Mouse (Mus musculus) frontal cortex, postnatal 36 days (tissue): ENCODE data around the gene Gpr35.
"Not testable (repeated sequence)": the region's sequence is repeated elsewhere in the genome, so short reads cannot be mapped to it uniquely, and the experiment has no call there.

ENCODE experiments used
- DNase-seq, 2 experiments: peaks; one replicate each; pipeline ENCODE4 v3.0.0; 2022; ENCODE audit warnings: low spot score in 2 of 2

Gpr35 gene

DNA sequence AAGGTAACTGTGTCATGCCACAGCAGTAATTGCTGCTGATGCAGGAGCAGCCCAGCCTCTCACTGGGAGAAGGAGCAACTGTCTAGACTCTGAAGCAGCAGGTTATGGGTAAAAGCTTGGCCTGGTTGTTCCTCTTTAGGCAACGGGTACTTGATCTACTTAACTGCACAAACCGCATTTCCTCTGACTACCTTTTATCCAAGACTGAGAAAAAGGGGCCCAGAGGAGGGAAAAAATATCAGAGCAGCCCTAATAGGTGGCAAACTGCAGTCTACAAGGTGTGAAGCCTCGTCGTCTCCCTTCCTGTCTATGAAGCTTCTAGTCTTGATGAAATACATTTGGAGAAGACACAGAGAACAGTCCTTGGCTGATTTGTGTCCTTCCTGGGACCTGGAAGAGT lies 17.1 kb upstream of the Gpr35 start:
- no peak for DNase-seq

DNA sequence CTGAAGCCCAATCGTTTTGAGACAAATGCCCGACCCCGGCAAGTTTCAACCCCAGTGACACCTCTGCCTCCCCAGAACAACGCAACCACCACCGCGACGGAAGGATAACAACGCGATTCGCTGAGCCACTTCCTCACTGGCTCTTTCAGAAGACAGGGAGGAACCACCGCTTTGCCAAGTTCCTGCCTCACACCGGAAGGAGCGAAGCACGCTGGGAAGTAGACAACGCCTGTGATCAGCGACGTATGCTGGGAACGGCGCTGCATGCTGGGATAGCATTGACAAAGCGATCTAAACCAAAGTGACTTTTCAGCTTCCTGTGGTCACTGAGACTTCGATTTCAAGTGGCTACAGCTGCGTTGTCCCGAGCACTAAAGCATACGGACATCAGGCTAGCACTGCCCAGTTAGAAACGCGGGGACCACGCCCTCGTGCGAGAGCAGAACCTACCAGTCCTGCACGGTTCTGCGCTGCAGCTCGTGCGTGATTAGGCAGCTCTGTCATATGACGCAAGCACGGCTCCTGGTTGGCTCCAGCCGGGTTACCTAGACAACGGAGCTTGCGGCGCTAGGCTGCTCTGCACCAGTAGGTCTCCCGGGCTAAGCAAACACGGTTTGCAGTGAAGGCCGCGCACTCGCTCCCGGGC lies 16.4 kb upstream of the Gpr35 start, which contains the start of gene Capn10:
Gene Capn10, plus strand, starts transcription at position 195 of the 646 bp plus-strand sequence.
- DNase-seq: peak; percentile 97 to 98

DNA sequence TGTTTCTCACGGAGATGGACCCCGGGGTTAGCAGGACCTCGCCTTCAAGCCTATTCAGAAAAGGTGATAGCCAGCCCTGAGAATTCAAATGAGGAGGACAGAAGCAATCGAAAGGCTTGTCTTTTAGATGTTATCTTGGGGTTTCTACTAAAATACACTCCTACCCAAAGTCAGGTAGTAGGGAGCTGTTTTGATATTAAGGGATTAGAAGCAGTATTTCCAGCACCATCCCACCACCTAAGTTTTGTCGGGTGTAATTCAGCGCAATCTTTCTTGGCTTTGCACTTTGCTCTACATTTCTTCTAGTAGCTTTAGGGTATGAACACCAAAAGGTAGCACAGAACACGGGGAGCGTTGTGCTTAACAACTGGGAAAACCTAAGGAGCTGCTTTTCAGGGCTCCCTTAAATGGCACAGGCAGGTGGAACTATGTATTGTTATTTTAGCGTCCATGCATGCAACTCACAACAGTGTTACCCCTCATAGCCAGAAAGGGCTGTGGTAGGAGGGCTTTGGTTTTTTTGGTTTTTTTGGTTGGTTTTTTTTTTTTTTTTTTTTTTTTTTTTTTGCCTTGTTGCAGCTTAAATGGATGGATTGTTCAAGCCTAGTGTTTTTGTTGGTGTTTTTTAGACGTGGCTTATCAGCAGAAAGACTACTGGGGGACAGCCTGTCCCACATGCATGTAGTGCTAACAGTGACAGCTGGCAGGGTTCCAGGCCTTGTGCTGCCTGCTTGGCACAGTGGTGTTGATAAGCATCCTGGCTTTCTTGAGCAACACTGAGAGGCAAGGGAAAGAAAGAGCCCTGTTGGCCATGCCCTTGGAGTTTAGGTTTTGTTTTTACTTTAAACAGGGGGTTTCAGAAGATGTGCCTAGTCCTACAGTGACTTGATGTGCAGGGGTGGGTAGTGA lies 15.4 kb upstream of the Gpr35 start:
- no peak for DNase-seq

DNA sequence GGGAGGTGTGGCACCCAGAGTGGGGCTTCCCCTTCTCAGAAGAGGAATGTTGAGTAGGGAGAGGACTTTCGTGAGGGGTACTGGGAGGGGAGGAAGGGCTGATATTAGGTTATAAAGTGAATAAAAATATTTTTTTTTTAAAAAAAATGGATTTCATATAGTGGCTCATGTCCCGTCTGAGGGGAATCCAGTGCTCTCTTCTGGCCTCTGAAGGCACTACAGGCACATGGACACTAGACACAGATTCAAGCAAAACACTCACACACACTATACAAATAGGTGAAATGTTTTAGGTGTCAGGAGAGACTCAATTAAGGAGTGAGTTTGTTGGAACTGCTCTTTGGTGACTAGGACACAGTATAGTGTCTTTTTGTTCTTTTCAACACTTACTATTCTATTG lies 14.7 kb upstream of the Gpr35 start:
- DNase-seq: no peak

DNA sequence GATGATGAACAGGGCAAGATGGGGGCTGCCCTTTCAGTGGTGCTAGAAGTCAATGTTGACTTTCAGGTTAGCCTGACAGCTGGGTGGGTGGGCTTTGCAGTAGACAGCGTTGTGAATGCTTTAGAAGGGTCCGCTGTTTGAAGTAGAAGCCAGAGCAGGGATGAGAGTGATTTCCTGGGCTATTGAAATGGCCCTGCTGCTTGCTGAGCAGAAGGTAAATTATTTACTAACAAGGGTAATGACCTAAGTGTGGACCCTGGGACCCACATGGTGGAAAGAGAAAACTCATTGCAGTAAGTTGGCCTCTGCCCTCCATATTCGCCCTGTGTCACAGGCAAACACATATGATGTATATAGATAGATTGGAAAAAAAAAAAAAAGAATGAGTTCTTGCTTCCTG lies 14.2 kb upstream of the Gpr35 start:
- DNase-seq: no peak

DNA sequence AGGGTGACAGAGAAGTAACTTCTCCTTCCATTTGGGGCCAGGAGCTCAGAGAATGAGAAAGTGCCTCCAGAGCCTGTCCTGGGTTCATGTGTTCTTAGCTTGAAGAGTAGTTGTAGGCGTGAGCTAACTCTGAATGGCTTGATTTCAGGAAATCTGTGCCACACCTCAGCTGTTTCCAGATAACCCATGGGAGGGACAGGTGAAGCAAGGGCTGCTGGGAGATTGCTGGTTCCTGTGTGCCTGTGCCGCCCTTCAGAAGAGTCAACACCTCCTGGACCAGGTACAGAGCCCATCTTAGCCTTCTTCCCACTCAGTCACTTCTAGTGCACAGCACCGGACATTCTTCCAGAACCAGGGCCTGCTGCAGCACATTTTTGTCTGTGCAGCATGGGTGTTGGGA lies 12.9 kb upstream of the Gpr35 start:
- DNase-seq: no peak

DNA sequence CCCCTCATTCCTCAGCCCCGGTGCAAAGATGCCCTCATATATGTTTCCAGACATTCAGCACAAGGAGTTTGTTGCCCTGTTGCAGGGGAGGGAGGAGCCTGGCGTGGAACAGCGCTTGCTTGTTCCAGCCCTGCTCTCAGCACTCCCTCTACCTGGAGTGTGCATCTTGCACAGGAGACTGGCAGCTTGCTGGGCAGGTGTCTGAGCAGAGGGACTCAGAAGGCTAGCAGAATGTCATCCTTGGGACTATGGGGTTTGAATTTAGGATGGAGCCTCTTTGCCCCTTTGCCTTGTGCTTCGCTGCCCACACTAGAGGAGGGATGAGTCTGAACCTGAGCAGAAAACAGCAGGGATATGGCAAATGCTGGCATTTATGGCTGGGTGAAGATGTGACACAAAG lies 10.9 kb upstream of the Gpr35 start:
- DNase-seq: no peak

DNA sequence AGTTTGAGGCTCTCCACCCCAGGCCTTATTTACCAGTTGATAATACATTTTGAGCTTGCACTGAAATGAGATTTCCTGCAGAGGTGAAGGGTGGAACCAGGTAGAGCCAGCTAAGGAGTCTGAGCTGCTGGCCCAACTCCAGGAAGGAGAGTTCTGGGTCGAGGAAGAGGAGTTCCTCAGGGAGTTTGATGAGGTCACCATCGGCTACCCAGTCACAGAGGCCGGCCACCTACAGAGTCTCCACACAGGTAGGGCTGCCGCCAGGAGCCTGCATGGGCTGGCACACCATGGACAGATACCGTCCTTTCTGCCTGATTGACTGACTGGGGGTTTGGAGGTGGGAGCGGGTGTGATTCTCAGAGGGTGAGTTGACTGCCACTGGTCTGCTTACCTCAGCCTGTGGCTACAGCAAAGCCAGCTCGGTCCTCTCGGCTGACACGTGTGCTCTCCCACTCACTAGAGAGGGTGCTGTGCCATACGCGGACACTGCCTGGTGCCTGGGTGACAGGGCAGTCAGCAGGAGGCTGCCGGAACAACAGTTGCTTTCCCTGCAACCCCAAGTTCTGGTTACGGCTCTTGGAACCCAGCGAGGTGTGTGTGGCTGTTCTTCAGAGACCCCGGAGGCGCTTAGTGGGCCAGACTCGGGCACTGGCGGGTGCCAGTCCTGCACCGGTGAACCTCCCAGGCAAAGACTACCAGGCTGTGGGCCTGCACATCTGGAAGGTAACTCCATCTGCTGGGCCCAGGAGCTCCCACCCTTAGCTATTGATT lies 7.3 kb upstream of the Gpr35 start:
- no peak for DNase-seq

DNA sequence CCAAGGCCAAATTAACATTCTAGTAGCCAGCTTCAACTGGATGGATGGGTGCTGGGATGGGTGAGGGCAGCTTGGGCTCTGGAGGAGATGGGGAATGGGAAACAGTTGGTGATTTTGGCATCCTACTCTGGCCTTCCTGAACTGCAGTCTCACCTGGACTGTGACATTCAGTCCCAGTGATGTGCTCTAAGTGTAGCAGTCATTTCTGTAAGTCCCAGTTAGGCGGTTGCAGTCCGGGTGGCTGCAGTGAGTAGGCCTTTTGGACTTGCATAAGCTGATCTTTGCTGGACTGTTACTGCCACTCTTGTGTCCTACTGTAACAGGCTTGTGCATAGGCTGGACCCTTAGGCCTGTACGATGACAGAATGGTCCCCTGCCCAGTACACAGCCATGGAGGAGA lies 2.7 kb upstream of the Gpr35 start:
- DNase-seq: no peak

DNA sequence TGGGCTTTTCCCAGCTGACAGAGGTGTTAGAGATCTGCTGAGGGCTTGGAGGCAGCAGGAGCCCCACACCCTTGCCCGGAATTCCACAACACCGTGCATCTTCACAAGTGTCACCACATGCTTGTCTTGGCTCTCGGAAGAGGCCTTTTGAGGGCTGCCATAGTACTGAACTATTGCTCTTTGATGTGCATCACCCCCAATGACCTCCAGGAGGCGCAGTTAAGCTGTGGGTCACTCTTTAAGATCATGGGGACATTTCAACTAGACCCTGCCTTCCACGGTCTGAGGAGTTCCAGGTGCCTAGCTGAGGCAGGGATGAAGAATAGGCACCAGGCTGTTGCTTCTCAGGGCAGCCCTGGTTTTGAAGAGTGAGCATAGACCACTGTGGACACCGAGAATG lies 1.2 kb upstream of the Gpr35 start:
- no peak for DNase-seq

DNA sequence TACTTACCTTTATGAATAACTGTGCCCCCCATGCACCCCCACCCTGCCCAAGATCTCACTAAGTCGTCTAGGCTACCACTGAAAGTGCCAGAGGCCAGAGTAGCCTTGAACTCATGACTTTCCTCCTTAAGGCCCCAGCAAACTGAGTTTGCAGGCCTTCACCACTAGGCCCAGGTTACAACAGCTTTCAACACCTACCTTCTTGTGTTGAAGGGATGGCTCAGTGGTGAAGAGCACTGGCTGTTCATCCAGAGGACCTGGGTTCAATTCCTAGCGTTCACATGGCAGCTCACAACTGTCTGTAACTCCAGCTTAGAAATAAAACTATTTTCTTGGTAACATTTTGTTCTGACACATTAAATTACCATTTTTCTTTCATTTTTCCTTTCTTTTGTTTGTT lies 3.0 kb downstream of the Gpr35 start:
- no peak for DNase-seq

DNA sequence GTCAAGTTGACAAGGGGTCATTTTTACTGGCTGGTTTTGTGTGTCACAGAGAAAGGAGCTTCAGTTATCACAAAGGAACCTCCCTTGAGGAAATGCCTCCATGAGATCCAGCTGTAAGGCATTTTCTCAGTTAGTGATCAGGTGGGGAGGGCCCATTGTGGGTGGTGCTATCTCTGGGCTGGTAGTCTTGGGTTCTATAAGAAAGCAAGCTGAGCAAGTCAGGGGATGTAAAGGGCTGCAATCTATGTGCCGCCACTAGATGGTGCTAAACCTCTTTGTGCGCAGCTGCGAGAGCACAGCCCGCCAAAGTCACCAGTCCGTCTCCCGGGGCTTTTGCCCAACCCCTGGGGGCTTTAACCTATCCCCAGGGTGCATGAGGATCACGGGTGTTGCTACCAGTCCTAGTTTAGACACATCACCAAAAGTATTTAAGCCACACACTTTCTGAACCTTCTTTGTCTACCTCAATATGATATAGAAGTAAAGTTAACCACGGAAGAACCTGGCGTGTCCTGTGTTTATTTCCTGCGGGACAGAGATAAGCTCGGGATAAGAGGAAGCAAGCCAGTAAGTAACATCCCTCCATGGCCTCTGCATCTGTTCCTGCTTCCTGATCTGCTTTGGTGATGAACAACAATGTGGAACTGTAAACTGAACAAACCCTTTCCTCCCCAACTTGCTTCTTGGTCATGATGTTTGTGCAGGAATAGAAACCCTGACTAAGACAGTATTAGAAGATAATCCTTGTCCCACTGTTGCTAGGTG lies 6.1 kb downstream of the Gpr35 start:
- DNase-seq: peak; percentile 72 to 86

DNA sequence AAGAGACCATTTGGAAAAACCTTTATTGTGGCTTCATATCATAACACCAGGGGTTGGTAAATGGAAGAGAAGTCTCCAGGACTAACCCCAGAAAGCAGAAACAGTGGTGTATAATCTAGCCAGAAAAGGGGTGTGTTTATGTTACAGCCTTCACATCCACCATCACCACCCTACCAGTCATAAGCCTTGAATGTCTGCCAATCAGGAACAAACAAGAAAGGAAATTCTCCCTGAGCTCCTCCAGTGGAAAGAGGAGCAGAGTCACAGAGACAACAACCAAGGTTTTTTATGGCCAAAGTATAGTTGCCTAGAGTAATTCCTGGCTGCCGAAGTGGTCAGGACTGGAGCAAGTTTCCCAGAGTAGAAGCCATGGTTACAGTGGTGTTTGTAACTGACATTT lies 8.3 kb downstream of the Gpr35 start:
- DNase-seq: no peak

DNA sequence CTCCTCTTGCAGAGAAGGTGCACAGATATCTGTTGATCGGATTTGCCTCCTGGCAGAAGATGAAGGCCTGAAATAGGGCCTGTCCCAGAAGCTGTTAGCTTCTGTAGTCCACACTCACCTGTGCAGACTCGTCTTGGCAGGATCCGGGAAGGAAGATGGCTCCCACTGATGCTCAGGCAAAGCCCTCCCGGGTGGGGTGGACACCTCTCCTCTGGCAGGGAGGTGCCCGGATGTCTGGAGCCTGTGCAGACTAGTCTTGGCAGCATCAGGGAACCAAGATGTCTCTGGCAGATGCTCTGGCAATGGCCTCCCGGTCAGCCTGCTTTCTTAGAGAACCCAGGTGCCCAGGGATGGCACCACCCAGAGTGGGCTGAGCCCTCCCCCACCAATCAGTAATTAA lies 20.1 kb downstream of the Gpr35 start:
- DNase-seq: not testable (repeated sequence)

DNA sequence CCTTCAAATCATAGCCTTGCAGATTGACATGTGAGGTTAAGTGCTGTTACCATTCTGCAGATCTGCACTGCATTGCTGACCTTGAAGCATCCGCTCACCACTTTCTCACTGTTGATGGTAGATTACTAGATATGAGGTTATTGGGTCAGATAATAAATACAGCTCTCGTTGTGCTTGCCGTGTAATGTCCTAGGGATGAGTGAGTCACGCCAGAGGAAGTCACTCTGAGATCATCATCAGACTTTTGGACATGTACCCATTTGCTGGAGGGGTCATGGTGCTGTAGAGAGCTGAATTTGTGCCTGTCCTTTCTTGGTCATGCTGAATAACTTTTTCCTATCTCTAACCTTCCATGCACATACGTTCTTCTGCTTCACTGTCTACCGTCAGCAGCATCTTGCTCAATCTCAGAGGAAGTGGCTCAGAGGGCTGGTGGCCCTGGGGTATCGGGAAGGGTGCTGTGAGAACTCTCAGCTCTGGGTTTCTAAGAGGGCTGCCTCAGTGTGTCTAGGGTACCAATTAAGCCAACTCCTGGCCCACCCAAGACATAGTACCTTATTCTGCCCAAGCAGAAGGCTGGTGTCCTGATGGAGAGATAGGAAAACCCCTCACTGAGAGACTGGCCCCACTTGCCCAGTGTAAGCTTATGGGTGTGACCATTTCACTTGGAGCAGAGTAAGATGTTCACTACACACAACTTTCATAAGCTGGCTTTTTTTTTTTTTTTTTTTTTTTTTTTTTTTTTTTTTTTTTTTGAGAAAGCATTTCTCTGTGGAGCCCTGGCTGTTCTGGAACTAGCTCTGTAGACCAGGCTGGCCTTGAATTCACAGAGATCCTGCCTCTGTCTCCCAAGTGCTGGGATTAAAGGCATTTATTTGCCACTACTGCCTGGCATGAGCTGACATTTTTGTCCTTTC lies 21.5 kb downstream of the Gpr35 start:
- no peak for DNase-seq

DNA sequence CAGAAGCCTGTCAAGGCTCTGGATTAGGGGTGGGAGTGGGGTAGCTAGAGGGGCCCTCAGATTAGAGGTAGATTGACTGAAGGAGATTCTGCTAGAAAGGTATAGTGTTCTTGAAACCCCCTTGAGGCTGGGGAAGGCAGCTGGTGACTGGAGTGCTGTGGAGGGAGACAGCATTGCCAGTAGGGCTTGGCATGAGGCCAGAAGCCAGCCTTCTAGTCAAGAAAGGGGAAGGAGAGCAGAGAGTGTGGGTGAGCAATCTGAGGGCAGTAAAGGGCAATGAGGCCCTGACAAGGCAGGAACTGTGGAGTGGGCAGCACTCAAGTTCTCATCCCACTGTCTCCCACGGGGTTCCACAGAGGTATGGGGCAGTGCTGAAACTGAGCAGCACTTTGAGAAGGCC lies 22.2 kb downstream of the Gpr35 start:
- peak in 1 of 2 experiments; percentile 7 for DNase-seq

DNA sequence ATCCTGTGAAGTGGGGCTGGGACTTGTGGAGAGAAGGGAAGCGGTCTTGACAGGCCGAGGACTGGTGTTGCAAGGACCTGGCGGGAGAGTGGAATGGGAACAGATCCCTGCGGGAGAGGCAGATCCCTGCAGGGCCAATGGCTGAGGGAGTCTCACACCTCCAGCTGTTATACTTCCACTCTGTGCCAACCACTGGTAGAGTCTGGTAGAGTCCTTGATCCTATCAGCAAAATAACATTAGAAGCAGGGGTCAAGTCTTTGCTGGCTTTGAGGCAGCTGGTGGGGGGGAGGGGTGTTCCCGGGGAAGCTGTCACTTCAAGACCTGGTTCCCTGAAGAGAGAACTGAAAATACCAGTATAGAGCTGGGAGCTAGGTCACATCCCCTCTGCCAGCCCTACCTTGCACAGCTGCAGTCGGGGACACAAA lies 25.5 kb downstream of the Gpr35 start:
- no peak for DNase-seq

DNA sequence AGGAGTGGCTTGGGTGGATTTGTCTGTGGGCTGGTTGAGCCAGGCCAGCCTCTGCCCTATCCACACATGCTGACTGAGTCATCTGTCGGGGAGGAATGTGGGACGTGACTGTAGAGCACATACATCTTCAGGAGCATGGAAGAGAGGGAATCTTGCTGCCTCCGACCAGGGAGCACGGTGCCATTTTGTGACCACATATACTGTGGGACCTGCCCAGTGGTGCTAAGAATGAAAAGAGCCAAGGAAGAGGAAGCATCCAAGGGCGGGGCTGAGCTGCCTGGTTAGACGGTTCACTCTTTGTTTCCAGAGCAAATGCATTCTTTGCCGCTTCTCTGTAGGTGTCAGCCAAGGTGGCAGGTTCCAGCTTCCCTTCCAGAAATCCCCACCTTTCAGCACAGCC lies 28.0 kb downstream of the Gpr35 start:
- DNase-seq: no peak

DNA sequence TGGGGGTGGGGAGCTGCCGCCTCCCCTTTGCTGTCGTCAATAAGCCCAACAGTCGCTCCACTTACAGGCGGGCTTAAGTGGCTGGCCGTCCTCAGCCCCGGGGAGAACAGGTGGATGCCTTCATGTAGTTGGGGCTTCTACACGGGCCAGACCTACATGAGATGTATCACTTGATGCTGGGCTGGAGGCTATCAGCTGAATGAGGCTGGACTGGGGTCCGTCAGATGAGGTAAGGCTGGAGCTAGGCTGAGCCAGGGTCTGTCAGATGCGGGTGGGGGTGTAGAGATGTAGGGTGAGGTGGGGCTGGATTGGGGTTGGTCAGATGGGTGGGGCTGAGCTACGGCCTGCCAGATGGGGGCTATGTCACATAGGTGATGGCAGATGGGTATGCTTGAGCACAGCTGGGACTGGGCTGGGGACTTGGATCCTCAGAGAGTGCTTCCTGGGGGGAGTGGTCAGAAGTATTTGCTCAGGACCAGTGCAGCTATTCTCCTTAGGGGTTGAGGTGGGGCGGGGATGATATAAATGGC lies 28.5 kb downstream of the Gpr35 start:
- DNase-seq: no peak
